ENCODE assay signal across 8 mouse cellular contexts in genomic region chr11:98284230-98284629, GRCm38 (mm10). TPM values are rescaled to one million over a fixed set of nuclear protein-coding genes. Genes with fewer than 3 reads are reported as not detected.
DNase-seq lines count a peak whose midpoint lies in the region; ATAC-seq lines count a peak whose summit lies in the region.

No protein-coding gene starts in this region.

- peak overlapping the region; percentile 45; the same call in 1 of the 2 replicates for H3K9ac ChIP-seq in embryonic facial prominence, embryonic 14.5 days (ENCODE audit: low read depth, low read length)
- H3K9ac ChIP-seq in intestine, embryonic 15.5 days: peak overlapping the region; percentile 30; the same call in 1 of the 2 replicates
- peak overlapping the region; percentile 44; the same call in 1 of the 2 replicates for H3K9ac ChIP-seq in midbrain, embryonic 13.5 days (replicated peaks)

- no peak overlapping the region for H3K27ac ChIP-seq in embryonic facial prominence, embryonic 14.5 days (replicated peaks; ENCODE audit: low read depth, low read length)
- H3K27ac ChIP-seq in intestine, embryonic 15.5 days: no peak overlapping the region
- peak overlapping the region; percentile 76 for H3K27ac ChIP-seq in midbrain, embryonic 13.5 days

- 1% methylated on average over 13 of the region's 17 CpGs for WGBS in embryonic facial prominence, embryonic 14.5 days
- WGBS in intestine, embryonic 15.5 days: 4% methylated on average over 14 of the region's 17 CpGs
- WGBS in midbrain, embryonic 13.5 days: under 1% methylated on average over 14 of the region's 17 CpGs

- peak; percentile 78; the same call in 1 of the 2 replicates for ATAC-seq in embryonic facial prominence, embryonic 14.5 days (ENCODE audit: low read depth)
- peak; percentile 45; the same call in 1 of the 2 replicates for ATAC-seq in intestine, embryonic 15.5 days
- ATAC-seq in midbrain, embryonic 13.5 days: peak; percentile 82

- H3K4me3 ChIP-seq in embryonic facial prominence, embryonic 14.5 days (ENCODE audit: low read depth, low read length): peak overlapping the region; percentile 27
- H3K4me3 ChIP-seq in intestine, embryonic 15.5 days (replicated peaks): peak overlapping the region; percentile 25; the same call in 1 of the 2 replicates
- H3K4me3 ChIP-seq in midbrain, embryonic 13.5 days (replicated peaks): peak overlapping the region; percentile 25

- H3K27me3 ChIP-seq in embryonic facial prominence, embryonic 14.5 days (replicated peaks; ENCODE audit: control insufficient read depth, insufficient read depth, low read length): no peaks in the 10 kb centered on the region
- no peaks in the 10 kb centered on the region for H3K27me3 ChIP-seq in intestine, embryonic 15.5 days (replicated peaks)
- H3K27me3 ChIP-seq in midbrain, embryonic 13.5 days: no peaks in the 10 kb centered on the region

- peak overlapping the region; percentile 58 for H3K4me2 ChIP-seq in embryonic facial prominence, embryonic 14.5 days (ENCODE audit: low read depth, low read length)
- peak overlapping the region; percentile 60 for H3K4me2 ChIP-seq in intestine, embryonic 15.5 days (replicated peaks)
- peak overlapping the region; percentile 50 for H3K4me2 ChIP-seq in midbrain, embryonic 13.5 days (replicated peaks)

- DNase-seq in embryo, embryonic 11 days: peak; percentile 43
- DNase-seq in embryo, embryonic 10.5 days (ENCODE audit: low spot score): no peak
- DNase-seq in CD4-positive helper T cell, adult 2 months (ENCODE audit: low read depth, low spot score): peak; percentile 32
- DNase-seq in embryonic facial prominence, embryonic 14.5 days (ENCODE audit: low spot score): peak; percentile 45
- DNase-seq in gastrocnemius, adult 8-10 months (ENCODE audit: low spot score in 2 of 2): no peak
- no peak for DNase-seq in adrenal gland, adult 18-20 months (ENCODE audit: low spot score in 2 of 2)

- H3K4me1 ChIP-seq in embryonic facial prominence, embryonic 14.5 days (ENCODE audit: control insufficient read depth, insufficient read depth, low read length): no peaks in the 10 kb centered on the region
- 0 out of 2 replicates have a peak, but pooled peaks cover 4% of the 10 kb centered on the region for H3K4me1 ChIP-seq in intestine, embryonic 15.5 days (replicated peaks)
- peaks cover 35% of the 10 kb centered on the region for H3K4me1 ChIP-seq in midbrain, embryonic 13.5 days (replicated peaks)

- no peaks in the 10 kb centered on the region for H3K9me3 ChIP-seq in embryonic facial prominence, embryonic 14.5 days (ENCODE audit: control insufficient read depth, low read length)
- no peaks in the 10 kb centered on the region for H3K9me3 ChIP-seq in intestine, embryonic 15.5 days
- no peaks in the 10 kb centered on the region for H3K9me3 ChIP-seq in midbrain, embryonic 13.5 days

- peaks cover 5% of the 10 kb centered on the region; the same call in 1 of the 2 replicates for H3K36me3 ChIP-seq in embryonic facial prominence, embryonic 14.5 days (ENCODE audit: control insufficient read depth, insufficient read depth, low read length)
- H3K36me3 ChIP-seq in intestine, embryonic 15.5 days: no peaks in the 10 kb centered on the region
- H3K36me3 ChIP-seq in midbrain, embryonic 13.5 days: peaks cover 9% of the 10 kb centered on the region; the same call in 1 of the 2 replicates

RNA-seq across cellular contexts. Expression of gene Neurod2, which starts 45.2 kb away (rescaled TPM):
- 0.10 TPM in 1 of 2 replicates, not detected in the other for polyA plus RNA-seq in embryonic facial prominence, embryonic 14.5 days (2014; fragmentation: Nextera tagmentation; extraction: Ambion mirVana)
- 0.09 TPM in 2 replicates for polyA plus RNA-seq in intestine, embryonic 15.5 days (2015; fragmentation: Nextera tagmentation; extraction: Ambion mirVana)
- polyA plus RNA-seq in midbrain, embryonic 13.5 days (2015; fragmentation: Nextera tagmentation; extraction: Ambion mirVana): 6.7 and 9.3 TPM in 2 replicates
- total RNA-seq in gastrocnemius, adult 8-10 months (2022): not detected
- not detected for total RNA-seq in adrenal gland, adult 18-20 months (2021)

Comparison
In these comparisons a context has a peak if more than half of its experiments do, and no peak if none do; other contexts are left out.
1. DNase-seq: peak in embryo, embryonic 11 days (single experiment), CD4-positive helper T cell, adult 2 months (single experiment) and embryonic facial prominence, embryonic 14.5 days (single experiment); none in embryo, embryonic 10.5 days (single experiment), gastrocnemius, adult 8-10 months (0 of 2) and adrenal gland, adult 18-20 months (0 of 2).
2. Peak in every context shown above with its lines, with median percentiles within 50 percentile points of each other: ATAC-seq, H3K4me2 ChIP-seq, H3K4me3 ChIP-seq and H3K9ac ChIP-seq.